Mouse (Mus musculus) limb, embryonic 12.5 days (tissue): ENCODE results near the gene Drp2. TPM values are rescaled to one million over a fixed set of nuclear protein-coding genes. Genes with fewer than 3 reads are reported as not detected.

Source experiments
- polyA plus RNA-seq: library from polyadenylated mRNA; unstranded; fragments of >200 nt; fragmentation: Nextera tagmentation; extraction: Ambion mirVana; gene quantifications from 2 replicates; pipeline ENCODE4 v1.2.1, GENCODE M21; 2016

Gene Drp2
- polyA plus RNA-seq, 1 experiment from 2014 or later = 3.3 TPM

Other genes starting within 250 kb of the Drp2 start
- gene Xkrx, start 242.5 kb upstream of the Drp2 start, polyA plus RNA-seq = 0.09 and 0.11 TPM in 2 replicates
- not detected in 2 replicates for gene Arl13a, start 217.1 kb upstream of the Drp2 start, polyA plus RNA-seq
- not detected in 2 replicates for gene Nox1, start 182.6 kb upstream of the Drp2 start, polyA plus RNA-seq
- gene Trmt2b, start 127.6 kb upstream of the Drp2 start, polyA plus RNA-seq = 10.5 and 11.2 TPM in 2 replicates
- 10.6 and 10.8 TPM in 2 replicates for gene Tmem35a, start 109.3 kb upstream of the Drp2 start, polyA plus RNA-seq
- gene Cenpi, start 96.5 kb upstream of the Drp2 start, polyA plus RNA-seq = 29.7 and 33.5 TPM in 2 replicates
- gene Taf7l, start 71.9 kb downstream of the Drp2 start, polyA plus RNA-seq = 0.26 and 0.42 TPM in 2 replicates
- gene Timm8a1, start 137.3 kb downstream of the Drp2 start, polyA plus RNA-seq = 67.8 and 68.1 TPM in 2 replicates
- 0.99 and 1.4 TPM in 2 replicates for gene Btk, start 179.0 kb downstream of the Drp2 start, polyA plus RNA-seq
- 418 and 426 TPM in 2 replicates for gene Rpl36a, start 181.1 kb downstream of the Drp2 start, polyA plus RNA-seq
- gene Gla, start 196.6 kb downstream of the Drp2 start, polyA plus RNA-seq = 4.3 and 5.4 TPM in 2 replicates
- 166 and 176 TPM in 2 replicates for gene Hnrnph2, start 196.6 kb downstream of the Drp2 start, polyA plus RNA-seq